Mouse (Mus musculus): ENCODE results near the gene 1700017D01Rik. TPM values are rescaled to one million over a fixed set of nuclear protein-coding genes. Genes with fewer than 3 reads are reported as not detected.
"Not testable (repeated sequence)": the region's sequence is repeated elsewhere in the genome, so short reads cannot be mapped to it uniquely, and the experiment has no call there.

The 1700017D01Rik gene
- polyA plus RNA-seq, 1 experiment from 2014 or later = not detected

- H3K4me1 ChIP-seq (ENCODE audit: control insufficient read depth, insufficient read depth, low read length); H3K4me2 ChIP-seq (ENCODE audit: low read depth, low read length); H3K27me3 ChIP-seq (replicated peaks; ENCODE audit: control insufficient read depth, insufficient read depth, low read length); H3K36me3 ChIP-seq (ENCODE audit: control insufficient read depth, insufficient read depth, low read length); DNase-seq (ENCODE audit: low spot score); H3K27ac ChIP-seq (replicated peaks; ENCODE audit: low read depth, low read length); H3K9ac ChIP-seq (ENCODE audit: low read depth, low read length); ATAC-seq (ENCODE audit: low read depth); H3K4me3 ChIP-seq (ENCODE audit: low read depth, low read length); H3K9me3 ChIP-seq (ENCODE audit: control insufficient read depth, low read length): not testable (repeated sequence)
- 93% methylated on average over 1 of the region's 1 CpGs for WGBS
These were observed 75.0 kb downstream of the 1700017D01Rik start for GRCm38 (mm10) chr19:11055700-11056099.

- H3K9ac ChIP-seq (ENCODE audit: low read depth, low read length) = no peak overlapping the region
- no peaks in the 10 kb centered on the region for H3K4me1 ChIP-seq (ENCODE audit: control insufficient read depth, insufficient read depth, low read length)
- H3K4me2 ChIP-seq (ENCODE audit: low read depth, low read length) = no peak overlapping the region
- no peak overlapping the region for H3K4me3 ChIP-seq (ENCODE audit: low read depth, low read length)
- no peak overlapping the region for H3K27ac ChIP-seq (replicated peaks; ENCODE audit: low read depth, low read length)
- no peak for DNase-seq (ENCODE audit: low spot score)
- 60% methylated on average over 3 of the region's 3 CpGs for WGBS
- no peaks in the 10 kb centered on the region for H3K9me3 ChIP-seq (ENCODE audit: control insufficient read depth, low read length)
- no peaks in the 10 kb centered on the region for H3K36me3 ChIP-seq (ENCODE audit: control insufficient read depth, insufficient read depth, low read length)
- no peaks in the 10 kb centered on the region for H3K27me3 ChIP-seq (replicated peaks; ENCODE audit: control insufficient read depth, insufficient read depth, low read length)
- ATAC-seq (ENCODE audit: low read depth) = no peak
These were observed 77.4 kb downstream of the 1700017D01Rik start for GRCm38 (mm10) chr19:11053277-11053676.

- Histone ChIP-seq H3K4me1 (ENCODE audit: control insufficient read depth, insufficient read depth, low read length) (no peaks in the 10 kb centered on the region), H3K9ac (ENCODE audit: low read depth, low read length) (no peak overlapping the region), H3K9me3 (ENCODE audit: control insufficient read depth, low read length) (no peaks in the 10 kb centered on the region), H3K27me3 (replicated peaks; ENCODE audit: control insufficient read depth, insufficient read depth, low read length) (no peaks in the 10 kb centered on the region), H3K27ac (replicated peaks; ENCODE audit: low read depth, low read length) (no peak overlapping the region), H3K36me3 (ENCODE audit: control insufficient read depth, insufficient read depth, low read length) (no peaks in the 10 kb centered on the region), H3K4me2 (ENCODE audit: low read depth, low read length) (no peak overlapping the region), H3K4me3 (ENCODE audit: low read depth, low read length) (no peak overlapping the region)
- ATAC-seq (ENCODE audit: low read depth) (no peak), DNase-seq (ENCODE audit: low spot score) (no peak)
- WGBS = 65% methylated on average over 5 of the region's 5 CpGs
These were observed 77.8 kb downstream of the 1700017D01Rik start for GRCm38 (mm10) chr19:11052877-11053276.

GRCm38 (mm10) chr19:11050286-11050685 lies 80.4 kb downstream of the 1700017D01Rik start:
- H3K27me3 ChIP-seq (replicated peaks; ENCODE audit: control insufficient read depth, insufficient read depth, low read length) = no peaks in the 10 kb centered on the region
- no peaks in the 10 kb centered on the region for H3K36me3 ChIP-seq (ENCODE audit: control insufficient read depth, insufficient read depth, low read length)
- no peak for ATAC-seq (ENCODE audit: low read depth)
- DNase-seq (ENCODE audit: low spot score) = no peak
- H3K27ac ChIP-seq (replicated peaks; ENCODE audit: low read depth, low read length) = no peak overlapping the region
- H3K4me1 ChIP-seq (ENCODE audit: control insufficient read depth, insufficient read depth, low read length) = no peaks in the 10 kb centered on the region
- H3K4me2 ChIP-seq (ENCODE audit: low read depth, low read length) = no peak overlapping the region
- no peaks in the 10 kb centered on the region for H3K9me3 ChIP-seq (ENCODE audit: control insufficient read depth, low read length)
- H3K4me3 ChIP-seq (ENCODE audit: low read depth, low read length) = no peak overlapping the region
- 64% methylated on average over 2 of the region's 2 CpGs for WGBS
- H3K9ac ChIP-seq (ENCODE audit: low read depth, low read length) = no peak overlapping the region

- Histone ChIP-seq H3K4me2 (ENCODE audit: low read depth, low read length) (no peak overlapping the region), H3K27me3 (replicated peaks; ENCODE audit: control insufficient read depth, insufficient read depth, low read length) (no peaks in the 10 kb centered on the region), H3K4me1 (ENCODE audit: control insufficient read depth, insufficient read depth, low read length) (no peaks in the 10 kb centered on the region), H3K9ac (ENCODE audit: low read depth, low read length) (no peak overlapping the region), H3K36me3 (ENCODE audit: control insufficient read depth, insufficient read depth, low read length) (no peaks in the 10 kb centered on the region), H3K27ac (replicated peaks; ENCODE audit: low read depth, low read length) (no peak overlapping the region), H3K4me3 (ENCODE audit: low read depth, low read length) (no peak overlapping the region), H3K9me3 (ENCODE audit: control insufficient read depth, low read length) (no peaks in the 10 kb centered on the region)
- DNase-seq (ENCODE audit: low spot score) = no peak
- no peak for ATAC-seq (ENCODE audit: low read depth)
These were observed 81.2 kb downstream of the 1700017D01Rik start for GRCm38 (mm10) chr19:11049426-11049825.

GRCm38 (mm10) chr19:11048503-11048902 lies 82.2 kb downstream of the 1700017D01Rik start:
- no peak for DNase-seq (ENCODE audit: low spot score)
- Histone ChIP-seq H3K4me2 (ENCODE audit: low read depth, low read length) (no peak overlapping the region), H3K9ac (ENCODE audit: low read depth, low read length) (no peak overlapping the region), H3K27ac (replicated peaks; ENCODE audit: low read depth, low read length) (no peak overlapping the region), H3K27me3 (replicated peaks; ENCODE audit: control insufficient read depth, insufficient read depth, low read length) (no peaks in the 10 kb centered on the region), H3K4me1 (ENCODE audit: control insufficient read depth, insufficient read depth, low read length) (no peaks in the 10 kb centered on the region), H3K36me3 (ENCODE audit: control insufficient read depth, insufficient read depth, low read length) (no peaks in the 10 kb centered on the region), H3K9me3 (ENCODE audit: control insufficient read depth, low read length) (no peaks in the 10 kb centered on the region), H3K4me3 (ENCODE audit: low read depth, low read length) (no peak overlapping the region)
- WGBS = 75% methylated on average over 1 of the region's 1 CpGs
- ATAC-seq (ENCODE audit: low read depth) = no peak

GRCm38 (mm10) chr19:11048009-11048408 lies 82.7 kb downstream of the 1700017D01Rik start:
- no peak for DNase-seq (ENCODE audit: low spot score)
- Histone ChIP-seq H3K4me3 (ENCODE audit: low read depth, low read length) (no peak overlapping the region), H3K9me3 (ENCODE audit: control insufficient read depth, low read length) (no peaks in the 10 kb centered on the region), H3K9ac (ENCODE audit: low read depth, low read length) (no peak overlapping the region), H3K27me3 (replicated peaks; ENCODE audit: control insufficient read depth, insufficient read depth, low read length) (no peaks in the 10 kb centered on the region), H3K27ac (replicated peaks; ENCODE audit: low read depth, low read length) (no peak overlapping the region), H3K36me3 (ENCODE audit: control insufficient read depth, insufficient read depth, low read length) (no peaks in the 10 kb centered on the region), H3K4me2 (ENCODE audit: low read depth, low read length) (no peak overlapping the region), H3K4me1 (ENCODE audit: control insufficient read depth, insufficient read depth, low read length) (no peaks in the 10 kb centered on the region)
- ATAC-seq (ENCODE audit: low read depth) = no peak
- WGBS = 77% methylated on average over 6 of the region's 6 CpGs

Other genes with a start within 250 kb of the 1700017D01Rik start
- gene Tmem109, start 248.9 kb downstream of the 1700017D01Rik start, polyA plus RNA-seq (2014; fragmentation: Nextera tagmentation; extraction: Ambion mirVana) = 131 and 137 TPM in 2 replicates
- 41.9 and 46.1 TPM in 2 replicates for gene Prpf19, start 235.6 kb downstream of the 1700017D01Rik start, polyA plus RNA-seq (2014; fragmentation: Nextera tagmentation; extraction: Ambion mirVana)
- gene Zp1, start 210.2 kb downstream of the 1700017D01Rik start, polyA plus RNA-seq (2014; fragmentation: Nextera tagmentation; extraction: Ambion mirVana) = 0.17 TPM in 1 of 2 replicates, not detected in the other
- 0.08 and 0.20 TPM in 2 replicates for gene Ptgdr2, start 193.7 kb downstream of the 1700017D01Rik start, polyA plus RNA-seq (2014; fragmentation: Nextera tagmentation; extraction: Ambion mirVana)
- 22.4 and 25.2 TPM in 2 replicates for gene Ccdc86, start 181.6 kb downstream of the 1700017D01Rik start, polyA plus RNA-seq (2014; fragmentation: Nextera tagmentation; extraction: Ambion mirVana)
- gene Ms4a10, start 156.2 kb downstream of the 1700017D01Rik start, polyA plus RNA-seq (2014; fragmentation: Nextera tagmentation; extraction: Ambion mirVana) = 0.53 and 0.89 TPM in 2 replicates
- gene Ms4a15, start 137.6 kb downstream of the 1700017D01Rik start, polyA plus RNA-seq (2014; fragmentation: Nextera tagmentation; extraction: Ambion mirVana) = not detected in 2 replicates
- gene Ms4a18, start 112.8 kb downstream of the 1700017D01Rik start, polyA plus RNA-seq (2014; fragmentation: Nextera tagmentation; extraction: Ambion mirVana) = not detected in 2 replicates
- gene Ms4a8a, start 49.8 kb downstream of the 1700017D01Rik start, polyA plus RNA-seq (2014; fragmentation: Nextera tagmentation; extraction: Ambion mirVana) = not detected in 2 replicates
- gene 1700025F22Rik, start 34.4 kb upstream of the 1700017D01Rik start, polyA plus RNA-seq (2014; fragmentation: Nextera tagmentation; extraction: Ambion mirVana) = not detected in 2 replicates
- not detected in 2 replicates for gene Ms4a13, start 65.9 kb upstream of the 1700017D01Rik start, polyA plus RNA-seq (2014; fragmentation: Nextera tagmentation; extraction: Ambion mirVana)
- not detected in 2 replicates for gene Ms4a12, start 101.6 kb upstream of the 1700017D01Rik start, polyA plus RNA-seq (2014; fragmentation: Nextera tagmentation; extraction: Ambion mirVana)
- not detected in 2 replicates for gene Ms4a1, start 135.4 kb upstream of the 1700017D01Rik start, polyA plus RNA-seq (2014; fragmentation: Nextera tagmentation; extraction: Ambion mirVana)
- not detected in 2 replicates for gene Ms4a5, start 153.0 kb upstream of the 1700017D01Rik start, polyA plus RNA-seq (2014; fragmentation: Nextera tagmentation; extraction: Ambion mirVana)
- gene Ms4a14, start 183.6 kb upstream of the 1700017D01Rik start, polyA plus RNA-seq (2014; fragmentation: Nextera tagmentation; extraction: Ambion mirVana) = 0.08 and 0.37 TPM in 2 replicates
- gene Ms4a7, start 205.3 kb upstream of the 1700017D01Rik start, polyA plus RNA-seq (2014; fragmentation: Nextera tagmentation; extraction: Ambion mirVana) = 11.1 and 11.4 TPM in 2 replicates
- gene Ms4a4a, start 244.6 kb upstream of the 1700017D01Rik start, polyA plus RNA-seq (2014; fragmentation: Nextera tagmentation; extraction: Ambion mirVana) = 5.2 and 7.1 TPM in 2 replicates